Mouse (Mus musculus): ENCODE measurements around the gene Pter. TPM values are rescaled to one million over a fixed set of nuclear protein-coding genes. Genes with fewer than 3 reads are reported as not detected.

Gene Pter
- total RNA-seq (2022) = 10 to 100 TPM in 1 of 4 experiments, 1 to 10 TPM in 3; 8.3 to 12.6 (median 9.7) TPM

DNA sequence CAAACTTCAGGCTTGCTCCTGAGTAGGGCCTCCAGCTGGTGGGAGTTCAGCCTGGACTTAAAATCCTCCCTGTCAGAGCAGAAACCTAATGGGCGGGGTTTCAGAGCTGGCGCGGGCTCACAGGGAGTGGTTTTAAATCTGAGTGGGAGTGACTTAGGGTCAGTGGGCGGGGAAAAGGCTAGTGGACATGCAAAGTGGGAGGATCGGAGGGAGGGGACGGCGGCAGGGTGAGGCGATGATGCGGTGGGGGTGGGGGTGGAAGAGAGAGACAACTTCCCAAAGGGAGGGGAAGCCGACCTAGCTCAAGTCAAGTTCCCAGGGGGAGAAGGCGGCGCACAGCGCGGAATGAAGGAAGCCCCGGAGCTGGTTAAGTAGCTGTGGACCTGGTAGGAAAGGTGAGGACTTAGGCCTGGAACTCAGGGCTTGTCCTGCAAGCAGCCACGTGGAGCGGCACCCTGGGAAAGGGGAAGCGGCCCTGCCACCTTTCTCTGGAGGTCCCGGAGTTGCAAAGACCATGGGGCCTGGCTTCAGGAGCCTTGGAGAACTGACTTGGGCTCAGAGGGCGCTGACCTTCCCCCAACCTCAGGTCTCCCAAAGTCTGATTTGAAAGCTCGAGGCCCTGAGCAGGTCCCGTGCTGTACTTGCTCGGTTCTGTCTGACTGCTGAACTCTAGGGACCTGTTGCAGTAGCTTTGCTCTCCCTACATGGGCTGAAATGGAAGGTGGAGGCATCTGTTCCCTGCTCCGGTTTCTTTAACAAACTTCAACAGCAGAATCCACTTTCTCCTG lies at the start of gene Pter:
Gene Pter, plus strand, starts transcription at position 238 of the 788 bp plus-strand sequence.
- peak; percentile 94 for DNase-seq (ENCODE audit: low spot score)

DNA sequence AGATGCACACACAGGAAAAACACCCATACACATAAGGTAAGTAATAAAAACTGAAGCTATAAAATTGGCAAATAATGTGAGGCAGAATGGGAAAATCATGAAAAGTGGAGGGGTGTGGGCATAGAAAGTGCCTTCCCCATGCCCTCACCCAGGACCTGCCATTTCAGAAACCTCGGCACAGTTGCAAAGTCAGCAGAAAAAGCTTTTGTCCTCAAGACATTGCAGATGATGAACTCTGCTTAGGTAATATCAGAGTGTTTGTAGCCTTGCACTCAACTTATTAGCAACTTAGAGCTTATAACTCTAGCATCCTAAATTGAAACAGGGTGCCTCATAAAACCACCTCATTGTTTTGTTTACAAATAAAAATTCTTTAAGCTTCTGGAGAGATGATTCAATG lies 49.6 kb upstream of the Pter start:
- DNase-seq (ENCODE audit: low spot score) = no peak

DNA sequence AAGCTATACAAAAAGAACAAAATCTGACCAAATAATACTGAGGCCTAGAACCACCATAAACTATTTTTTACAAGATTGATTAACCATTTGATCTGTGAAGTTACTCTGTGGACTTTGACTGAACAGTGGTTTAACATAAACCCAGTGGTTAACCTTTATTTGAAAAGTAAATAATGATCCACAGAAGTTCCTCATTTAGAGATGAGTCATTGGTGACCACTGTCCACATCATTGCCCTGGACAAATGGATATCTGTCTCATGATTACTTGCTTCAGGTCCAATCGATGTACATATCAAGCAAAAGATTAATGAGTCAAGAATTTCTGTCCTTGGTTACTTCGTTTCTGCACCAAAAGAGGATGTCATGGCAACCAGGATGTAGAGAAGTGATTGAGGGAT lies 44.3 kb upstream of the Pter start:
- no peak for DNase-seq (ENCODE audit: low spot score)

DNA sequence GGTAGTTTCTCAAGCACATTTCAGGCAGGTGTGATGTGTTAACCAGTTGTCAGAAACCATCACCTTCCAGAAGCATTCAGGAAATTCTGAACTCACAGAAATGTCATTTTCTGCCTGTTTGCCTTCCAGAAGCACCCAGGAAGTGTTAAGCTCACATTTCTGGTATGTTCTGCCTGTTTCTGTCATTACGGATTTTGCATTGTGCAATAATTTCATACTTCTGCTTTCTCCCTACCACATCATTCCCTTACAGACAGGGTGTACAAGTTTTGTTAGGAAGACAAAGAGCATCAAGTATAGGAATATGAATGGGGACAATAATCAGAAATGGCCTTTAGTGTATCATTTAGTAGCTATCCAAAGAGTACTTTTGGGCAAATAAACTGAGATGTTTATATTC lies 42.8 kb upstream of the Pter start:
- DNase-seq (ENCODE audit: low spot score) = no peak

DNA sequence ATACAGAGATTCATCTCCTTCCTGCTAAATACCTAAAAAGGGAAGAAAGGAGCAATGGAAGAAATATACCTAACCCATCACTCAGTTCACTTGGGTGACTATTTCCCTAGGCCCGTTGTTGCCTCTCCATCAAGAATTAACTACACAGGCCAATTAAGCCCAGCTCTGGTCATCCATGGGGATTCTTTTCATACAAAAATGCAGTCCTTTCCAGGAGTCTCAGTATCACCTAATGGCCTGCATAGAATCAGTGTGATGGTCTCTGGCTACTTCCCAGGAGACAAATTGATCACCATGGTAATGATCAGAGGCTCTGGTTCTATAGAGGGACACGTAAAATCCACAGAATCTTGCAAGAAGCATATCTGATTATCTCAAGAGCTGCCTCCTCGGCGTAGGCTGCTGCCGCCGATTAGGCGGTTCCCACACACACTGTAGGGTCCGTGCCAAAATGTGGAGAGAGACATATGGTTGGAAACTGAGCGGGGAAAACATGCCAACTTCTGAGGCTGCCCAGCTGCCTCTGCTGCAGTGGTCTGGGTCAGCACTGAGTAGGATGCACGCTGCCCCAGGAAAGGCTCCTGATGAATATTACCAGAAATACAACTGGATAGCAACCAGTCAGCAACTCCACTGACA lies 40.4 kb upstream of the Pter start:
- DNase-seq (ENCODE audit: low spot score) = no peak

DNA sequence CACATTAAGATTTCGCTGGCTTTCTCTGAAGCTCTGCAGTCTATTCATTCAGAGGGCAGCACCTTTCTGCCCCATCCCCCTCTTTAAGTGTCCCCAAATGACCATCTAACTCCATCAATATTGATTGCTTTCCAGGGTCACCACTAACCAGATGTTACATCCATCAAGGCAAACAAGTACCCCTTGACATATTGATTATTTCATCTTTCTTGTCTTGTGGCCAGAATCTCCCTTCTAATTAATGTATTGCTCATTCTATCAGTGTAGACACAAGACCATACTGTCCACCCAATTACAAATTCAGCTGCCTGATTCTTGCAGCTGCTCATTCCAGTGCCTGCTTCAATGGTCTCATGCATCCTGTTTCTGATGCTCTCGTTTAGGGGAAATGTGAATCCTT lies 36.8 kb upstream of the Pter start:
- no peak for DNase-seq (ENCODE audit: low spot score)

DNA sequence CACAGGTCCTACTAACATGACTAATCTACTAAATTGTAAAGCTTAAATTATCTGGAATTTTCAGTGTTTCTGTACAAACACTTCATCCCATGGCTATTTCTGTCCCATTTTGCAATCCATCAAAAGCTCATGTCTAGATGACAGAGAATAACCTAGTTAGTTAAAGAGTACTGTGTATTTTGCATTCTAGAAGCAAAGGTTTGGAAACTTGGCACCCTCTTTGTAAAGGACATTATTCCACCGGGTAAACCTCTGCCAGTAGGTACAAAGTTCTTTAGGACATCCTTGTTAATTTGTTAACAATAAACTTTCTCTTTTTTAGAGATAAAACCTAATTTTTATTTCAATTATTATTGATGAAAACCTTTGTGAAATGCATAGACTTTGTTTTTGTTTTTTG lies 18.1 kb upstream of the Pter start:
- DNase-seq (ENCODE audit: low spot score) = no peak

DNA sequence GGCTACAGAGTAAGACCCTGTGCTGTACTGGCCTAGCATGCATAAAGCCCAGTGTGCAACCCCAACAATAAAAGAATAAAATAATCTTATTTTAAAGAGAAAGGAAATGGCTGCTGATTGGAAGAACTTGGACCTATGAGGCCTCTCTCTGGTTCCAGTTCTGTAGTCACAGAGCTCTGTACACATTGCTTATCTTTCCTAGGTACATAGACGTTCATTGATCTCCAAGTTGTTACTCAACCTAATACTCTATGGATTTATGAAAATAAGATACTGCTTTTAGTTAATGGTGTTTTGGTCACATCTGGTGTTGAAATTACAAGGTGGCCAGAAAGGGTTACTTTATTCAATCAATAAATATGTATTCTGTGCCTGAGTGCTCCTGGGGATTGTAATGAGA lies 1.8 kb downstream of the Pter start:
- DNase-seq (ENCODE audit: low spot score) = no peak

DNA sequence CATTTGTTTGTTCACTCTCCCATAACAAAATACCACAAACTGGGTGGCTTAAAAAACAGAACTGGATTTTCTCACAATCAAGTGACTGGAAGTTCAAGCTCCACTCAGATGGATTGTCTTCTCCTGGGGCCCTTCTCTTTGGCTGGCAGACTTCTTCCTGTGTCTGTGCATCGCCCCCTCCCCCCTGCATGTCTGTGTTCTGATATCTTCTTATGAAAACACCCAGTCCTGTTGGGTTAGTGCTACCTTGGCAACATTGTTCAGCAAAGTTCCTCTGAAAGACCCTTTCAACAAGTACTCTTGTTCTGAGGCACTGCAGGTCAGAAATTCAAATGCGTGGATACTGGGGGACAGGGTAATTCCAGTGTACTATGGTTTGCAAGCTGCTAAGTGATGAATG lies 6.5 kb downstream of the Pter start:
- DNase-seq (ENCODE audit: low spot score) = no peak

DNA sequence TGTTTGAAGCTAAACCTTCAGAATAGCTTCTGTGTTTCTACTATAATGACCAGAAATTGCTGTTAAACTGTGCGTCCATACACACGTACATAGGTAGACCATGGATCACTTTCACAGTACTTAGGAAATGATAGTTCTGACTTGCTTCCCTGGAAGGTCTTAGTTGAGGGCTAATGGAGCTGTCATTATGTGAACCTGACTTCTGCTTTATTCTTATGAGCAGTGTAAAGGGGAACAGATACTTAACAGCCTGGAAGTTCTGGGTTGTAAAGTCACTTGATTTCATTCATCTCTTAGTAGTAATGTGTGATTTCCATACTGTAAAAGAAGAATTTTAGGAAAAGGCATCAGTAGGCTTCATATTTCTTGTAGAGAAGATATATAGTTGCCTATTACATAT lies 10.1 kb downstream of the Pter start:
- DNase-seq (ENCODE audit: low spot score) = no peak

DNA sequence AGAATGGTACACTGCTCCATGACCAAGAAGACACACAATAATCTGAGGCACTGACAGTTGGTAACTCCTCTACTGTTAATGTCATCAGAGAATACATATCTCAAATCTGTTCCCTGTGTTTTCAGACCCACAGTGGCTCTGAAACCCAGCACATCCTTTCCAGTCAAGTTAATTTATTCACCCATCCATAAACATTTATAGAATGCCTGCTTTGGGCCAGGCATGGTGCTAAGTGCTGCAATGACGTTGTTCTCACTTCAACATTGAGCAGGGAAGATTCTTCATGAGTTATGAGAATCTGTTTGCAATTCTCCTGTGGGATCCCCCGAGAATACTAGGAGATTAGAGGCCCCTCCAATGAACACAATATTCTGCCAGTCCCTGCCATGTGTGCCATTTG lies 11.4 kb downstream of the Pter start:
- no peak for DNase-seq (ENCODE audit: low spot score)

DNA sequence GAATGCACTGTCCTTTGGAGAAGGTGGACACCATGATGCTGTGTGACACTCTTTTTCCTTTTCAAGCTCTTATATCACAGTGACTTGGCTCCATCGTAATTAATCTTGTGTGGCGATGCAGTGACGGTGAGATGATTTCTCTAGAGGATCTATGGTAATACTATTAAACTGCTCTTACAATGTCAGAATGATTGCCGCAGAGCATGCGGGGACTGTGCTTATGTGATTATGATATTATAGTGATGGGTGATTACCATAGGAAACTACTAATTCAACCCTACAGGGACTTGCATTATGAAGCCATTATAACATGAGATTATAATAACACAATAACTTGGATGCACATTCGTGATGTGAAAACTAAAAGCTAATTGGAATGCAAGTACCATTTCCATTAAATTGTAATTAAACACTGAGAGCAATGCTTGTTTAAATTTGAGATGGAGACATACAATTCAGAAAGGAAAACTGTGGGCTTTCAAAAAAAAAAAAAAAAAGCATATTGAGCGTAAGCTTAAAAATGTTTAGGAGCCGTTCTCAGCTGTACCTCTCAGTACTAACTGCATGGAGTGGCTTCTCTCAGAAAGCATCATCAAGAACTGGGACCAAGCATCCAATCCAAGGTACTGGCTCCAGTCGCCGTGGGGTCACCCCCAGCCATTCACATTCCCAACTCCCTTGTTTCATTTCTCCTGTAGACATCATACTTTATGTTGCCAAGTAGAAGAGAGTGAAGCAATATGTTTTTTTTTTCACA lies 13.8 kb downstream of the Pter start:
- no peak for DNase-seq (ENCODE audit: low spot score)

DNA sequence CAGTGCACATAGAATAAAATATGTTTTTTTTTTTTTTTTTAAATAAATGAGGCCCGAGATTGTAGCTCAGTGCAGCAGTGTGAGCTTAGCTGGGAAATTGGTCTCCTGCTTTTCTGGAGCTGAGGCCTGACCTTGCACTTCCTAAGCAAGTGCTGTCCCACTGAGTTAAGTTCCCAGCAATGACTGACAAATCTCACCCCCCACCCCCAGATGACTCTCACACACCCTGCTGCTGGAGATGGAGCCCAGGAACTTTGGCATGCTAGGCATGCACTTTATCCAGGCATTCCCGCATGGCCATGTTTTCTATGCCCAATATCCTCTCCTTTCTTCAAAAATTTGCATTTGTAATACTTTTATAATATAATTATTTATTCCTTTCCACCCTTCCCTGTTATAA lies 14.8 kb downstream of the Pter start:
- DNase-seq (ENCODE audit: low spot score) = no peak

DNA sequence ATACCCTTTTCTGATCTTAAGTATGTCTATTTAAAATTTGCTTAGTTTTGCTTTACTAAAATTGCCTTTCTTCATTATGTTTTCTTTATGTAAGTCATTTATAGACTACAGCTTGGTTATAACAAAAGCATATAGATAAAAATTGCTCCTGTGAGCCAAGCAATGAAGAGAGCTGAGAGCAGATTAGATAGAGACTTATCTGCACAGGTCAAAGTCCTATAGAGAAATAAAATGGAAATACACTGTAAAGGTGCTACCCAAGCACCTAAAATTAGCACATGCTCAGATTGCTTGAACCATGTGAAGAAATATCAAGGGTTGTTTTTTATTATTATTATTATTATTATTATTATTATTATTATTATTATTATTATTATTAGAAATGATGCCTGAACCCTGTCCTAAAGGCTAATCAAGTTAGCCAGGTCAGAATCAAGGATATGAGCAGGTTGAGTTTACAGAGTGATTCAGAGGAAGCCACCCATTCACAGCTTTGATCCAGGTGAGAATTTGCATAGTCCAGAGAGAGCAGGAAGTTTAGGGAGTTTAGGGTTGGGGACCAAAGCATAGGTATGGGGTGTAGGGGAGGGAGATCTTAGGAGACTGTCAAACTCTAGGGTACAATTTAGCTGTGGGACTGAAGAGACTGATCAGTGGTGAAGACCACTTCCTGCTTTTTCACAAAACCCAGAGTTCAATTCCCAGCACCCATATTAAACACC lies 33.0 kb downstream of the Pter start:
- no peak for DNase-seq (ENCODE audit: low spot score)

DNA sequence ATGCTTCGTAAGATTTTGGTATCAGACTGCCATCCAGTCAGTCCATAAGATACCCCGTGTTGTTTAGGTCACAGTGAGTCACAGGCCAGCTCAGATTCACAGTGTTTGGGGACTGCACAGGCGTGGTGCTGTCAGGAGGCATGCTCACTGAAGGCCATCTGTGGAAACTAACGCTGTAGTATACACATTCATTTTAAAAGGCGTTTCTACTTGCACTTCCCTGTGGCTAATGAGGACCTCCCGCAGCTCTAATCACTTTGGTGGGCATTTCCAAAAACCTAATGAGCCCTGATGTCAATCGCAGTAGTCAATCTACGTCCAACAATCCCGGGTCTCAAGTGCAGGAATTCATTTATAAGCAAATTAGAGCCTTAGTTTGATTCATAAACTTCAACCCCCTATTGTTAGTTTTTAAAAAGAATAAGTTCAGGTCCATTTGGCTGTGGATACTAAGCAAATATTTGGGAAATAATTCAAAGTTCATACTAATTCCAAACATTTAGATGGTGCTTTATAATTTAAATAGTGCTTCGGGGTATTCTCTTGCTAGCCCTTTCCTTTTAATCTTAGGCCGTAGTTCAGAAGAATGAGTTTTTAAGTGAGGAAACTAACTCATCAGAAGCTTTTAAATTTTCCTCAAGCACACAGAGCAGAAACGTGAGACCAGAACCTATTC lies 46.3 kb downstream of the Pter start:
- DNase-seq (ENCODE audit: low spot score) = no peak

DNA sequence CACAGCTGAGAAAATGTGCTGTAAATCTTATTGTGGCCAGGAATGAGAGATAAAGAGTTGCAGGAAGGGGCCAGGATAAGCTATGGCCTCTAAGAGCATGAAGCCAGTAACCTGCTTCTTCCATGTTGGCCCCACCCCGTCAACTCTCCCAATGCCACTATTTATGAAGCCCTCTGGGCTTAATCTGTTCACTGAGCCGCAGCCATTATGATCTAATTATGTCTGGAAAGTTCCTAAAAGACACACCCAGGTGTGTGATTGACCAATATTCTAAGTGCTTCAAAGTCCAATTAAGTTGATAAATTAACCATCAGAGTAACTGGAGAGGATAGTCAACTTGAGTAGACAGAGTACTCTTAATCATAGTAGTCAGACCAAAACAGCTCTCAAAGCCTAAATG lies 49.9 kb downstream of the Pter start:
- DNase-seq (ENCODE audit: low spot score) = no peak

DNA sequence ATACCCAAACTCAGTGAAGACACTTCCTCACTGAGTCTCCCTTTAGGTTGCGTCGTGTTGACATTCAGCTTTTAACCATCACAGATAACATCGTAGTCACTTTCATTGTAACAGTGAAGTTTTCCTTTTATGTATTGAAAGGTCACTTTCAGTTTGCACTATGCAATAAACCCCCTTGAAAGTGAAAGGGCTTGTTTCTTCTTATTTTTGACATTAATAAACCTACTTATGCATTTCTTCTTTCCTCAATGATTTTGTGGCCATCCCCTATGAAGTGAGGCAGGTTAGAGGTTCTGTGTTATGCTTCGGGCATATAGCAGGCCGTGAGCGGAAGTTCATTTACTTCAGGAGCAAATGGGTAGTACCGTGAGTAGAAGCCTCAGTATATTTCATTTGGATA lies 53.5 kb downstream of the Pter start:
- DNase-seq (ENCODE audit: low spot score) = no peak

DNA sequence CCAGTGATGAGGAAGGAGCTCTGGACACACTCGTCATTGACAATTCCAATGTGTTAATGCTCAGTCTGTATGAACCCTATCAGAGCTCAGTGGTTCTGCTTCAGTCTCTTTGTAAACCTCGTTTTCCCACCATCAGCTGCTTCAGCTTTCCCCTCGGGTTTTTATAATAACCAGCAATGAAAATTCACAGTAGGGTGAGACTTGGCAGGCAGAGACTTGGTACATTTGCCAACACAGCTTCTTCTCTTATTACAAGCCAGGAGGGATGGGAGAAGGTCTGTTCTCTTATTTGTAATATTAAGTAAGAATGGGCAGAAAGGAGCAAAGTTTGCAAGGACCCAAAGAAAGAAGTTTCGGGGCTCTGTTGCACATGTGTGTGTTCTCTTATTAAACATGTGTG lies 54.9 kb downstream of the Pter start:
- DNase-seq (ENCODE audit: low spot score) = no peak

DNA sequence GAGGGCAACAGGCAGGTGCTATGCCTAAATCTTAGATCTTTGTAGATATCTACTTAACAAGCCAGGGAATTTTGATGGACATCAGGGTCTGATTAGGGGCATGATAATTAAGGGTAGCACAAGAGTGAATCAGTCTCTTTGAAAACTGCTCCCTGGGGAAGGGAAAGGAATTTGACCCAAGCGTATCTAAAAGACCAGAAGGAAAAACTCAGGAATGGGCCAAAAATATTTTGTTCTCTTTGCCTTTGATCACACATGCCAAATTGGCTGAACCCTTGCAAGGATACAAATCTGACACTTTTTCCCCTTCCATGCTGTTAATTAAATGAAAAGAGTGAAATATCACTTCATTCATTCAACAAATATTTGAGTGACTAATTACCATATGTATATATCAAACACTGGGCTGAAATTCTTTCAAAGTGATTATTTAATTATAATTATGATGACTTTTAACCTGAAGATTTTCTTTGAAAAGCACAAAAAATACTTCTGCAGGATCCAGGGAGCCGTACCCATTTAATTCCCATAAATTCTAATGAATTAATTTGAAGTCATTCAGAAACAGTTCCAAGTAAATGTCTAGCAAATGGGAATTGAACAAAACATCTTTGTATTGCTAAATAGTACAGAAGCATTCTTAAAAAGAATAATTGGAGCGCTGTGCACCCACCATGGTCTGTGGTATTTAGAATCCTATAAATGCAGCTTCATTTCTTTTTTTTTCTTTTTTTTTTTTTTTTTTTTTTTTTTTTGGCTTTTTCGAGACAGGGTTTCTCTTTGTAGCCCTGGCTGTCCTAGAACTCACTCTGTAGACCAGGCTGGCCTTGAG lies 61.3 kb downstream of the Pter start:
- no peak for DNase-seq (ENCODE audit: low spot score)

DNA sequence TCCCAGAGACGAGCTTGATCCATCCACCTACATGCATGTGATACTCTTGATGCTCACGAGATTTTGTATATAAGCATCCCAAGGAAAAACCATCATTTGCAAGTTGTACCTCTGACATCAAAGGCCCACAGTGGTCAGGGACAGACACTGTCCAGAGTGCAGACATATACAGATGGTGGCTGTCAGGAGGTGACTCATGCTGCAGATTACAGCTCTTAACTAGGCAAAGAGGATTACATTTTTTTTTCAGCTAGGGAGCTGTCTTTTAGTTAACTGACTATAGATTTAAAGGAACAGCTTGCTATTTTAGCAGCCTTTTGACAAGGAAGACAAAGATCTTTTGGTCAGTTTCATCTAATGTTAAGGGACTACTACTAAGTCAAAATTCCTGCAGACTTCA lies 76.2 kb downstream of the Pter start:
- DNase-seq (ENCODE audit: low spot score) = no peak

DNA sequence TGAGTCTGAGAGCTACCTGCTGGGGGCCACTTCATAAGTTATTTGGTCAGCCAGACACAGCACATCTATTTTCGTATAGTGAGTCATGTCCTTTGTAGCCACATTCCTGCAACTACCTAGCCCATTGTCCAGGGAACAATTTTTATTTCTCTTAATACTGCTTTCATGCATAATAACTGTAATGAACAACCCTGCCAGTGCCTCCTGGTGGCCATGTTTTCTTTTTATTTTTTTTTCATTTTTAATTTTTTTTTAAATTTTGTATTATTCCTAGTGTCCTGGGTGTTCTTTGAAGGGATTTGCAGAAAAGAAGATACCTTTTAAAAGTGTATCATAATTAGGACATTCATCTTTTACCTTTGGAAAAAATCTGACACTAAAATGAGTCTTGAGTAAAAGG lies 84.6 kb downstream of the Pter start:
- no peak for DNase-seq (ENCODE audit: low spot score)
